Mouse (Mus musculus): ENCODE measurements around the gene Alg2.

Alg2 gene

DNA sequence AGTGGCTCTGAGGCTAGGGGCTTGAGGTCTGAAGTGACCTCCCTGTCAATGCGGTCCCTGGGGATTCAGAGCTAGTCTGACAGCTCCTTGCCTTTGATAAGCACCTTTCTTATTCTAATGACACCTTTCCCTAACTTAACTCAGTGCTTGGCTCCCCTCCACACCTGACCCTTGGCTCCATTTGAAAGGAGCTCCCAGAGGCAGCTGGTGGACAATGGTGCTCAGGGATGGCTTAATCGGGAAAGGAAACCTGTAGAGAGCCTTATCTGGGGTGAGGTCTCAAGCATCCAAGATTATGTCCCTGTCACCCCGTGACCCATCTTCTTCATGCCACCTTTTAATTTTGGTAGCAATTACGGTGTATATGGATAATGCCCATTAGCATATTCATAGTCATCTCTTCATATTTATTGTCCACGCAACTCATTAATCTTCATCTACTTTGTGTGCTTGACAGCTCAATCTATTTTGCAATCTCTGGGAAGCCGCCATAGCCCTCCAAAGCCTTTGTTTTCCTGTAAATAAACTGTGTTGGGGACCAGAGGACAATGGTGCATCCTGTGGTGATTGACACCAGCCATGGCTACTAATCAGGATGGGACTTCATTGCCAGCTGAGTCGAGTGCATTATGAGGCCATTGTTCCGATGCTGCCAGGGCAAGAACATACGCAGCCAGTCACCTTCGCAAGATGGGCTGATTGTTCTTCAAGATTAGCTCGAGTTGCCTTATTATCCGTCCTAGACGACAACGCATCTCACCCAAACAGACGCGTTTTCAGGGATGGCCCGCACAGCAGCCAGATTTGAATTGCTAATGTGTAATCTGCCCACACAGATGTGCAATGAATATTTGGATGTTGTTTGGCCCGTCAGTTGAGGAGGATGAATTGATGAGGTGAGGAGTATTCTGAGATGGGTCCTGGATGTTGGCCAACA lies 24.3 kb downstream of the Alg2 start:
- DNase-seq (ENCODE audit: low read depth, low spot score): no peak

DNA sequence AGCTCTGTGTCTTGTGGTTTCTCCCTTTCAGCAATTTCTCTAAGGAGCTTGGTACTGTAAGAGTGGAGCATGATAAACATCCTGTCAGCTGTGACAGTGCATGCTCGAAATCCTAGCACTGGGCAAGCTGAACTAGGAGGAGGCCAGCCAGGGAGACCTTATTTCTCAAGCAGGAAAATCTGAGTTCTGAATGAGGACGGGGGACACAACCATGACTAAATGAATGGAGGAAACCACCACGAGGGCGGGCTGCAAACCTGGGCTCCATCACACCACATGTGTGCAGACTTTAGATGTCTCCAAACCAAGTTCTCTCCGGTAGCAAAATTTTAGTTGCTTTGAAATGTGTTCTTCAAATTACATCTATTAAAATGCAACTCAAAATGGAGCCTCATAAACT lies 25.0 kb downstream of the Alg2 start:
- no peak for DNase-seq (ENCODE audit: low read depth, low spot score)

GRCm38 (mm10) chr4:47448526-47448925 lies 25.6 kb downstream of the Alg2 start:
- DNase-seq (ENCODE audit: low read depth, low spot score): no peak

- no peak for DNase-seq (ENCODE audit: low read depth, low spot score)
These were observed 33.2 kb downstream of the Alg2 start for GRCm38 (mm10) chr4:47440951-47441350.

GRCm38 (mm10) chr4:47438956-47439355 lies 35.2 kb downstream of the Alg2 start:
- DNase-seq (ENCODE audit: low read depth, low spot score): no peak

- DNase-seq (ENCODE audit: low read depth, low spot score): peak; percentile 72
These were observed 36.5 kb downstream of the Alg2 start for GRCm38 (mm10) chr4:47437365-47438340.

DNA sequence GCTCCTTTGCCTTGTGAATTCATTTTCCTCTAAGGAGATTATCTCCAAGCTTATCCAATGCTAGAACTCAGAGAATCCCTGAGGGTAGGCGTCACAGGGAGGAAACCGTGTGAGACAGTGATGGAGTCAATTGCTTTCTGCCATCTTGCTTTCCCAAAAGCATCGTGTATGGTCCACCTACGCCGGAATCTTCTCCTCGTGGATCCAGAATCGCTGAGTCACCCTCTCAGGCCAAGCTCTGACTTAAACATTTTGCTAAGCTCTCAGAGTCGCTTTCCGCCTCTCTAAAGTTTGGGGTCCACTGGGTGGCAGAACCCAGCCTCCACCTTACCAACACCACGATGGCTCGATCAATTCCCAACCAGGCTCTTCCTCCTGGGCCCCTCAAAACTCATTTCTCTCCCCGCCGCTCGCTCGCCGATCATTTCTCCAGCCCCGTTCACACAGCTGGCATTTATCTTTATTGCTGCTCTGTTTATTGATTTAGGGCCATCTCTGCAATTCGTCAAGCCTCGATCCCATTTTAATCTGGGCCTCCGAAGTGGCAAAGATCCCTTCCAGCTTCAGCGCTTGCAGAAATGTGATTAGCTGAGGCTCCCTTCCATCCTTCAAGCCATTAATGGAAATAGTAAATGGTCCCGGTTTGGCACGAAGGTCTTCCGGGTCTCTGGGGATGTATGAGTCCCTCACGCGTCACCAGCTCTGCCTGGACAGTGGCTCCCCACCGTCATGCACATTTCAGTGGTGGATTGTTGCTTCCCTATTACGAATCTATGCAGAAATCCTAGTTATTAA lies 38.4 kb downstream of the Alg2 start:
- DNase-seq (ENCODE audit: low read depth, low spot score): no peak

GRCm38 (mm10) chr4:47435131-47435530 lies 39.0 kb downstream of the Alg2 start:
- no peak for DNase-seq (ENCODE audit: low read depth, low spot score)

DNA sequence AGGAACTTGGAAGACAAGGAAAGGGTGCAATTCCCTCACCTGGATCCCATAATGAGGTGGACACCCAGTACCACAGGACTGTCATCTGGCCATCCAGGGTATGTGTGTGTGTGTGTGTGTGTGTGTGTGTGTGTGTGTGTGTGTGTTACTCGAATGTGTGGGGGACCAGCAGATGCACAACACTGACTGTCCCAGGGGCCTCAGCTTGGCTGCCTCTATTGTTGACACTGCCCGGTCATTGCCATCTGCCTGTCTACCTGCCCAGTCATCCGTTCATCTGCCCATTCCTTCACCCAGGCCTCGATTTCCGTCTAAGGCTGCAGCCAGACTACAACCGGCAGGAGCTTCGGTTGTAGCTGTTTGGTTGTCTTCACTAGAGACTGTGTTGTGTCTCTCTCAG lies 41.4 kb downstream of the Alg2 start:
- no peak for DNase-seq (ENCODE audit: low read depth, low spot score)

DNA sequence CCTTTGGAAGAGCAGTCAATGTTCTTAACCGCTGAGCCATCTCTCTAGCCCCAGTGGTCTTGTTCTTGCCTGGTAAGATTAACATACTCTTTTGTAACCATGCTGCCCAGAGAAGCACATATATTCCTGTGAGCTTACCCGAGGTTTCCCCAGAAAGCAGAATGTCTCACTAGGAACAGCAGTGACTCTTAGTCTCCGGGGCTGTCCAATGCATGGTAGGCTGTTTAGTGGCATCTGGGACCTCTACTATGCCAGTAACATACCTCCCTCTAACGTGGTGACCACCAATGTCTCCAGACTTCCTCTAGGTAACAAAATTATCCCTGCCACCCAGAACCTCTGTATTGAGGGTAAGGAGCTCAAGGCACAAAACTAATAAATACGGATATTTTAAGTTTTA lies 43.1 kb downstream of the Alg2 start:
- DNase-seq (ENCODE audit: low read depth, low spot score): no peak

DNA sequence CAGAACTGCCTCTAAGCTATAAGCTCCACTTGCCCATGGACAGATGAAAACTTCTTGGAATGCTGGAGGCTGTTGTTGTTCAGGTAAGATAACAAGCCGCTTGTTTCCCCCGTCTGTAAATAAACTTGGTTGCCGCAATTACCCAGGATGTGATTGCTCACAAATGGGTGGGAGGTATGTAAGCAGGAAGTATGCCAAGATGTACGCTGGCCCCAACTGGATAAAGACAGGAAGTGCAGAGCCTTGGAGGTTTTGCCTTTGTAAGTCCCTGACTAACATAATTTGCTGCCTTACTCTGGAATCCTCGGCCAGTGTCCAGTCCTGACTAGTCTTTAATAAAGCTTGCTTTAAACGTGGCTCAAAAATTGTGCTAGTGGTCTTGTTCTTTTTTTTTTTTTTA lies 43.6 kb downstream of the Alg2 start:
- no peak for DNase-seq (ENCODE audit: low read depth, low spot score)

GRCm38 (mm10) chr4:47427606-47428005 lies 46.5 kb downstream of the Alg2 start:
- no peak for DNase-seq (ENCODE audit: low read depth, low spot score)

- DNase-seq (ENCODE audit: low read depth, low spot score): no peak
These were observed 48.8 kb downstream of the Alg2 start for GRCm38 (mm10) chr4:47425247-47425830.

DNA sequence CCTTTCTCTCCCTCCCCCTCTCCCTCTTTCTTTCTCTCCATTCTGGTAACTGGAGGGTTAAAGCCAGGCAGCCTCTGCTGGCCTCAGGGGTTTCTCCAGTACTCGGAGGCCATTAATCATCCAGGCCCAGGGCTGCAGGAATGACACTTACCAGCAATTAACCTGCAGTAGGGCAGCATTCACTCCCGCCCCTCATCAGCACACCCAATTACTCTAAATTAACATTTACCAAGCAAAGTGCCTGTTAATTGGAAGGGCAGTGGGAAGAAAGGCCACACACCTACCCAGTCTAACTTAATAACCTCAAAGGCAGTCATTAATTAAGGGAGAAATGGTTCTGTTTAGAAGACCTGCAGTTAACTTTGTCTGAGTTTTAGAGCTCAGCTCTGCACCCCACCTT lies 49.8 kb downstream of the Alg2 start:
- no peak for DNase-seq (ENCODE audit: low read depth, low spot score)

DNA sequence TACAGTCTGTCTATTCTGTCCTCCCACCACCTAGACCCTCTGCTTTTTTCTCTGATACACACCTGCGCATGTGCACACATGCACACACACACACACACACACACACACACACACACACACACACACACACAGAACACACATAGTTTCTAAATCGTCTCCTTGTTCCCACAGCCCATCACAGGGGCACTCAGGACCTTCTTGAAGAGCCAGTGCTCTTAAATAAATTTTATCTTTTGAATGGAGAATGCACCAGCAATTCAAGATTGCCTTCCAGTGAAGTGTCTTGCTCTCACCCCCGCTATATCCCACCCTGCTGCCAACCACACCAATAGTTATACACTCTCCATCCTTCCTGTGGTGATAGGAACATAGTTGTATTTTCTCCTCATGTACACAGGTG lies 51.2 kb downstream of the Alg2 start:
- no peak for DNase-seq (ENCODE audit: low read depth, low spot score)

DNA sequence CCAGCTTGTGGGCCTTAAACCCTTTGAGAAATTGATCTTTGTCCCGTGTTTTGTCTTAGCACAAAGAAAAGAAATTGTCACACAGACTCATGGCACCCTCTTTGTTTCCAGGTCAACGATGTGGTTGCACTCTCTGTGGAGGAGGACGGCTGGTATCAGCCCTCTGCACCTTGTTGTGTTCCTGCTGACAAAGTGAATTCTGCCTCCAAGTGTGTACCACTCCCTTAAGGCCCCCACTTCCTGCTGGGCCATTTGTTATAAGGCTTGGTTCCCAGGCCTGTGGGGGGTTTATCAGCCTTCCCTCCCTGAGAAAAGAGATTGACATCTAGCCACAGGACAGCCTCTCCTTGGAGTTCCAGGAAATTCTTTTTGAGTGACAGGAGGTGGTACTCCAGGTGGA lies 51.9 kb downstream of the Alg2 start:
- DNase-seq (ENCODE audit: low read depth, low spot score): no peak

GRCm38 (mm10) chr4:47420191-47420590 lies 53.9 kb downstream of the Alg2 start:
- DNase-seq (ENCODE audit: low read depth, low spot score): no peak

DNA sequence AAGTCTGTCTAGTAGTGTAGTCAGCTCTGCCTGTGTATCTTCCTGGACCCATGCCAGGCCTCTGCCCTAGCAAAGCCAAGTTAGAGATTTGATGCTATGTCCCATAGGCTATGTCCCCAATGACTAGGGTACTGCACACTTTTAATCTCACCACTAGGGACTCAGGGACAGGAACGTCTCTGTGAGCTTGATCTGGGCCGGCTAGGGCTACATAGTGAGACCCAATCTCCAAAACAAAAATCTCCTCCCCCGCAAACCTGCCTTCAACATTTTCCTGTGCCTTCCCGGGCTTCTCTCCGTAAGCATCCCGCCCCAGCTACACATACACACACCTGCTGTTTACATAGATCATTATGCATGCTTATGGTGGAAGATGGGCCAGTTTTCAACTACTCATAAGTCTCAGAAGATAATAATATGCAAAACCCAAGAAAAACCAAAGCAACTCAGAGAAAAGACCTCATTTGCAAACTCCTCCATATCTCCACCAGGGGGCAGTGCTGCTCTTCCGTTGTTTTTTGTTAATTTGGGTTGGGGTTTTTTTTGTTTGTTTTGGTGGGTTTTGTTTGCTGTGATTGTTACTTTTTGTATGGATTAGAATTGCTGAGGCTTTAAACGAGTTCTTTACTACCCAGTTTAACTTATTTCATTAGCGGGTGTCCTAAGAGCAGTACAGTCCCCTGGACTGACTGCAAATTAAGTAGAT lies 54.7 kb downstream of the Alg2 start:
- no peak for DNase-seq (ENCODE audit: low read depth, low spot score)

DNA sequence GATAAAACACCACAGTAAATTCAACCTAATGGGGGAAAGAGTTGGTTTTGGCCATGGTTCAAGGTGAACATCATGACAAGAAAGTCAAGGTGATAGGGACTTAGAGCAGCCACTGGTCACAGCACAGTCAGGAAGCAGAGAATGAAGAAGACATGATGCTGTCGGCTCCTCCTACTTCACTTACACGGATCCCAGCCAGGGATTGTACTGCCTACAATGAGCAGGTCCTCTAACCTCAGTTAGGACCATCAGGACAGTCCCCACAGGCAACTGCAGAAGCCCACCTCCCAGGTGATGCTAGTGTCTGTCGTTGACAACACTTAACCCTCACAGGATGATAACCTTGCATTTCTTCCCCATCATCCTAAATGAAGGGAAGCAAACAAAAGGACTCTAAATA lies 56.3 kb downstream of the Alg2 start:
- no peak for DNase-seq (ENCODE audit: low read depth, low spot score)
